Mouse (Mus musculus): ENCODE data around the gene E030030I06Rik. TPM values are rescaled to one million over a fixed set of nuclear protein-coding genes. Genes with fewer than 3 reads are reported as not detected.

Gene E030030I06Rik
- 0.38 and 2.4 TPM in 2 replicates for polyA plus RNA-seq (2021; fragmentation: Nextera tagmentation)
- long read RNA-seq, experiment 1: 0 reads
- long read RNA-seq, experiment 2: 0 reads

DNA sequence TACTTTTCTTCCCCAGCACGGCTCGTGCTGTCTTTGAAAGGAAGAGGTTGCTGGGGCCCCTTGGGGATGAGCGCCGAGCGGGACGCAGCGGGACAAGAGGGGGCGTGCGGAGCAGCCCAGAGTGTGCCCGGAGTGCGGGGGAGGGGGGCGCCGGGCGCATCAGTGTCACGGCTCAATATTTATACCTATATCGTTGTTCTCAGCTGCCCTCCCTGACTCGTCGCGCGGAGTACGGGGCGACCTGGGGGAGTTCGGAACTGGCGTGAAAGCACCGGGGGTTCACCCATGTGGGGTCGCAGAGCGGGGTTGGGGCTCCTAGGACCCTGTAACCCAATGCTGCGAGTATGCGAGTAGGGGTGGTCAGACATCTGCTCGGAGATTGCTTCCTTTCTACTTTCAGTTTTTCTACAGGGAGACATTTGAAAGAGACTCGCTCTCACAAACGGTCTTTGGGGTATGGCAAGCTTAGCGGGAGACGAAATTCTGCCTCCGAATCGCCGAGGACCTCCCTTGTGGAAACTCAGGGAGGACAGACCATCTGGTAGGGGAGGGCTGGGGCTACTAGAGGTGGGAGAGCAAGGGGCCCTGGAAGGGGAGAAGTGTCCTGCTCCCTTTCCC, at the start of gene E030030I06Rik:
TSS of gene E030030I06Rik (minus strand) at position 198 of the 618 bp plus-strand sequence.

DNA sequence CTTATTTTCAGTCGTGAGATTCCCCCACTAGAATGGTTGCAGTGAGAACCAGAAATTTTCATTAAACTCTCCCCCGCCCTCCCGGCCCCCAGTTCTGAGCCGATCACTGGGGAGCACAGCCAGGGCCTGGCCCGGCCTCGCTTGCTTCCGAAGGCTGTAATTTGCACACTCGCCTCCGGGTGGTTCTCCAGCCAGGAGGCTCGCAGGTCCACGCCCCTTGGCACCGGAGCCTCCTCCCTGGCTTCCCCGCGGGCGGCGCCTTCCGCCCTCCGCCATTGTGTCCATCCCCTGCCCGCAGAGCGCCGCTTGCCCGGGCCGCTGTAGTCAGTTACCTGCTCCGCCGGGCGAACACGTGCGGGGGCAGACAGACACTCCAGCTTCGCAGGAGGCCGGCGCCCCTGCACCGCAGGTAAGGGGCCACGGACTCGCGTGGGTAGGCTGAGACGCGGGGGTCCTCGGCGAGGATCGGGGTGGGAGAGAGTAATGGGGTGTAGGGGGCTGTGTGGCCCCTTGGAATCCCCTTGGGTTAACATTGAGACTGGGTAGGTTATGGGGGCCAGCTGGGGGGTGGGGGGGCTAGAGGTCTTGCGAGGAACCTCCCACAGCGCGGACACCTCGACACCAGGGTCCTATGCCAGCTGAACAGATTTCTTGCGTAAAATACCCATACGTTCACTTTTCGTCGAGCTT, 9.4 kb upstream of the E030030I06Rik start, which contains the start of the genes Raet1e and H60b:
TSS of gene Raet1e (plus strand) at position 260 of the 690 bp plus-strand sequence.
TSS of gene H60b (plus strand) at position 277 of the 690 bp plus-strand sequence.

DNA sequence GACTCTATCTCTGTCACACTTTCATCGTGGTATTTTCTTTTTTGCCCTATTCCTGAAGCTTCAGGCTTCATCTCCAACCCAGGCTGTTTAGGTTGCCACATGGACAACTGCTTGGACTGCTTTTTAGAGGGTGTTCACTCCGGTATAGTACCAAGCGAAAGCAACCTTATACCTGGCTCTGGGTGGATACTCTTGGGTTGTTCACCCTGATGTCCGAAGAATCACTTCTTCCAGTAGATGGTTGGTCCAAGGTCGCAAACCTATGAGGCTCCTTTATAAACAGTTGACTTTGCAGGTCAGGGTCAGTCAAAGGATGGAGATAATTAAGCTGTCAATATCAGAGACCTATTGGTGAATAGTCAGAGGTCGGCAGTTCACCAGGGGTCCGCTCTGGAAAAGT, 81.1 kb downstream of the E030030I06Rik start, which contains the start of gene 4930444G20Rik:
TSS of gene 4930444G20Rik (minus strand) at position 101 of the 400 bp plus-strand sequence.

Other genes with a start within 250 kb of the E030030I06Rik start
- not detected in 2 replicates for gene 4930444G20Rik, start 81.2 kb downstream of the E030030I06Rik start, polyA plus RNA-seq (2021; fragmentation: Nextera tagmentation)
- gene Raet1e, start 9.3 kb upstream of the E030030I06Rik start, polyA plus RNA-seq (2021; fragmentation: Nextera tagmentation): not detected in 2 replicates
- 0.89 and 1.1 TPM in 2 replicates for gene H60b, start 9.3 kb upstream of the E030030I06Rik start, polyA plus RNA-seq (2021; fragmentation: Nextera tagmentation)
- 0.18 and 0.30 TPM in 2 replicates for gene Raet1d, start 211.3 kb upstream of the E030030I06Rik start, polyA plus RNA-seq (2021; fragmentation: Nextera tagmentation)

All from left cerebral cortex, adult 6 months (tissue).